Comparison of ENCODE assay signal across 16 mouse cellular contexts in the genomic region with DNA sequence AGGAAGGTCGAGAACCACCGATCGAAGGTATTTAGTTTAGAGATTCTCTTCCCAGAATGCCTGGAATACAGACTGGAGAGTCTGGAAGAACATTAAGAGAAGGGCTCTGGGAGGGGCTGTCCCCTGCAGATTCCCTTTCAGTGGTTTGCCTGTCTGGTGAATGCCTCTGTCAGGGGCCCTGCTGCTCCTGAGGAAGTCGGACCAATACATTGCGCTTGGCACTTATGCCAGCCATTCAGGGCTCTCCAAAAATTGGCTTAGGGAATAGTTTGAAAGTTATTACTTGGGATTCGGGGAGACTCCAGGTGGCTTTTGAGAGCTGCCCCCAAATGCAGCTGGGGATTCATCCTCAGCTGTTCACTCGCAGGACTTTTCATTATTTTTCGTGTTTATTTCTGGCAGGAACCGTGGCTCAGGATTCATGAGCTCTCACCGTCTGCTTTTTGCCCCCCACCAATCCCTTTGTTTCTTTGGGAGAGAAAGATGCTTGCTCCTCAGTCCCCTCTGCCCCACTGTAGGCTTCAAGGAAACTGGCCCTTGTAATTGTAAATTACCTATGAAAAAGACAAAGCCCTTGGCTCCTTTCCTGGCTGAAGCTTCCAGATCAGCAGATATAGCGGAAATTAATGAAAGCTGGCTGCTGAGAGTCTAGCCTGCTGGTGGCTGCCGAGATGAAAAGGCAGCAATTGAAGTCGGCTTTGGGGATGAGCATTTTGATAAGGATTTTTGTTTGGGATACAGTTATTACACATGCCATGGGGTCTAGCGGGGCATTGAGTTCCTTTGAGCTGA.
DNase-seq lines count a peak whose midpoint lies in the region; ATAC-seq lines count a peak whose summit lies in the region.
"Had no signal": no experiment of that assay in that cellular context is flagged by ENCODE, and none has a peak within 500 bp of the region (broad histone marks: within the 10 kb centered on the region; RNA-seq: fewer than 3 reads in every experiment).

No protein-coding gene starts in this region.

- peak; percentile 27 for ATAC-seq in neural tube, embryonic 11.5 days (ENCODE audit: insufficient read depth, low FRiP score, low TSS enrichment)
- ATAC-seq in hindbrain, embryonic 11.5 days (ENCODE audit: low FRiP score) = no peak
- peak; percentile 81 for ATAC-seq in midbrain, embryonic 13.5 days

- no peak overlapping the region for H3K9ac ChIP-seq in neural tube, embryonic 11.5 days (ENCODE audit: low read length)
- H3K9ac ChIP-seq in hindbrain, embryonic 11.5 days (ENCODE audit: low read depth, low read length) = no peak overlapping the region
- no peak overlapping the region for H3K9ac ChIP-seq in midbrain, embryonic 13.5 days (replicated peaks)
- H3K9ac ChIP-seq: liver, embryonic 14.5 days; stomach, embryonic 15.5 days had no signal

- 36% methylated on average over 14 of the region's 14 CpGs for WGBS in neural tube, embryonic 11.5 days
- WGBS in hindbrain, embryonic 11.5 days = 34% methylated on average over 14 of the region's 14 CpGs
- WGBS in midbrain, embryonic 13.5 days = 13% methylated on average over 14 of the region's 14 CpGs

- H3K4me1 ChIP-seq in neural tube, embryonic 11.5 days (ENCODE audit: control insufficient read depth, insufficient read depth, low read length) = no peaks in the 10 kb centered on the region
- peaks cover 2% of the 10 kb centered on the region; the same call in 1 of the 2 replicates for H3K4me1 ChIP-seq in hindbrain, embryonic 11.5 days (replicated peaks; ENCODE audit: control insufficient read depth, insufficient read depth, low read length)
- peaks cover 16% of the 10 kb centered on the region for H3K4me1 ChIP-seq in midbrain, embryonic 13.5 days (replicated peaks)
- H3K4me1 ChIP-seq: limb, embryonic 10.5 days; stomach, embryonic 15.5 days had no signal

- no peak for DNase-seq in neural tube, embryonic 11.5 days (ENCODE audit: low spot score)
- no peak for DNase-seq in neural tube, embryonic 10.5 days (ENCODE audit: extremely low spot score, low spot score)
- DNase-seq in hindbrain, embryonic 11.5 days (ENCODE audit: low spot score) = peak; percentile 13
- peak; percentile 31 for DNase-seq in retina, postnatal 1 day
- DNase-seq in frontal cortex, postnatal 10 days (ENCODE audit: low spot score in 2 of 2) = no peak
- DNase-seq in adrenal gland, adult 18-20 months (ENCODE audit: low spot score in 2 of 2) = no peak
- DNase-seq in spleen, postnatal 10 days (ENCODE audit: low spot score in 2 of 2) = no peak
- DNase-seq: cerebellum, adult 11 months; kidney, adult 8-10 months; lung, postnatal 14 days; thymus, postnatal 14 days had no signal

- no peak overlapping the region for H3K4me2 ChIP-seq in neural tube, embryonic 11.5 days (ENCODE audit: low read depth)
- H3K4me2 ChIP-seq in hindbrain, embryonic 11.5 days (replicated peaks; ENCODE audit: low read depth, low read length) = no peak overlapping the region
- H3K4me2 ChIP-seq in midbrain, embryonic 13.5 days (replicated peaks) = peak overlapping the region; percentile 32
- H3K4me2 ChIP-seq: stomach, embryonic 15.5 days had no signal

- no peak overlapping the region for H3K4me3 ChIP-seq in neural tube, embryonic 11.5 days (ENCODE audit: low read depth, low read length)
- no peak overlapping the region for H3K4me3 ChIP-seq in hindbrain, embryonic 11.5 days (ENCODE audit: low read depth, low read length)
- H3K4me3 ChIP-seq in midbrain, embryonic 13.5 days (replicated peaks) = no peak overlapping the region
- H3K4me3 ChIP-seq: erythroblast, embryonic 14.5 days; limb, embryonic 10.5 days; stomach, embryonic 15.5 days had no signal

- no peaks in the 10 kb centered on the region for H3K36me3 ChIP-seq in neural tube, embryonic 11.5 days (ENCODE audit: control insufficient read depth, insufficient read depth, low read length)
- no peaks in the 10 kb centered on the region for H3K36me3 ChIP-seq in hindbrain, embryonic 11.5 days (ENCODE audit: control insufficient read depth, insufficient read depth, low read length)
- H3K36me3 ChIP-seq in midbrain, embryonic 13.5 days = no peaks in the 10 kb centered on the region
- H3K36me3 ChIP-seq: limb, embryonic 10.5 days; stomach, embryonic 15.5 days had no signal

- H3K9me3 ChIP-seq in neural tube, embryonic 11.5 days (ENCODE audit: control insufficient read depth, low read length) = no peaks in the 10 kb centered on the region
- no peaks in the 10 kb centered on the region for H3K9me3 ChIP-seq in hindbrain, embryonic 11.5 days (ENCODE audit: control insufficient read depth, low read length)
- no peaks in the 10 kb centered on the region for H3K9me3 ChIP-seq in midbrain, embryonic 13.5 days
- H3K9me3 ChIP-seq: limb, embryonic 10.5 days; stomach, embryonic 15.5 days had no signal

- H3K27me3 ChIP-seq in neural tube, embryonic 11.5 days (ENCODE audit: control insufficient read depth, insufficient read depth, low read length) = no peaks in the 10 kb centered on the region
- H3K27me3 ChIP-seq in hindbrain, embryonic 11.5 days (ENCODE audit: control insufficient read depth, insufficient read depth, low read length) = no peaks in the 10 kb centered on the region
- H3K27me3 ChIP-seq in midbrain, embryonic 13.5 days = no peaks in the 10 kb centered on the region
- H3K27me3 ChIP-seq: stomach, embryonic 15.5 days had no signal

- H3K27ac ChIP-seq in neural tube, embryonic 11.5 days (ENCODE audit: low read depth, low read length) = no peak overlapping the region
- H3K27ac ChIP-seq in hindbrain, embryonic 11.5 days (ENCODE audit: low read depth, low read length) = no peak overlapping the region
- peak overlapping the region; percentile 77 for H3K27ac ChIP-seq in midbrain, embryonic 13.5 days
- H3K27ac ChIP-seq: limb, embryonic 10.5 days; liver, embryonic 14.5 days; stomach, embryonic 15.5 days had no signal

Comparison
In these comparisons a context has a peak if more than half of its experiments do, and no peak if none do; other contexts are left out.
1. DNase-seq: peak in hindbrain, embryonic 11.5 days (single experiment) and retina, postnatal 1 day (single experiment); none in neural tube, embryonic 11.5 days (single experiment), neural tube, embryonic 10.5 days (single experiment), frontal cortex, postnatal 10 days (0 of 2), adrenal gland, adult 18-20 months (0 of 2) and spleen, postnatal 10 days (0 of 2).